Comparison of ENCODE assay signal across 8 mouse cellular contexts in genomic region chr19:45113791-45114460, GRCm38 (mm10). TPM values are rescaled to one million over a fixed set of nuclear protein-coding genes. Genes with fewer than 3 reads are reported as not detected.
DNase-seq lines count a peak whose midpoint lies in the region; ATAC-seq lines count a peak whose summit lies in the region.
"Had no signal": no experiment of that assay in that cellular context is flagged by ENCODE, and none has a peak within 500 bp of the region (broad histone marks: within the 10 kb centered on the region; RNA-seq: fewer than 3 reads in every experiment).

No protein-coding gene starts in this region.

- H3K27me3 ChIP-seq in neural tube, embryonic 15.5 days (replicated peaks) = peaks cover 10% of the 10 kb centered on the region
- peaks cover 2% of the 10 kb centered on the region; the same call in 1 of the 2 replicates for H3K27me3 ChIP-seq in intestine, embryonic 14.5 days (replicated peaks; ENCODE audit: control insufficient read depth, insufficient read depth, low read length)
- peaks cover 39% of the 10 kb centered on the region for H3K27me3 ChIP-seq in liver, embryonic 12.5 days (replicated peaks)

- no peak for ATAC-seq in neural tube, embryonic 15.5 days (ENCODE audit: low FRiP score)
- no peak for ATAC-seq in intestine, embryonic 14.5 days (replicated peaks; ENCODE audit: low FRiP score, low TSS enrichment, low read depth)
- ATAC-seq in liver, embryonic 12.5 days = 0 out of 2 replicates have a peak, but pooled peaks have one; percentile 54

- WGBS in neural tube, embryonic 15.5 days = 4% methylated on average over 18 of the region's 18 CpGs
- 5% methylated on average over 18 of the region's 18 CpGs for WGBS in intestine, embryonic 14.5 days
- WGBS in liver, embryonic 12.5 days (ENCODE audit: insufficient replicate concordance) = 16% methylated on average over 18 of the region's 18 CpGs

- no peak overlapping the region for H3K4me2 ChIP-seq in neural tube, embryonic 15.5 days
- H3K4me2 ChIP-seq in intestine, embryonic 14.5 days (ENCODE audit: low read length) = peak overlapping the region; percentile 0; the same call in 1 of the 2 replicates
- H3K4me2 ChIP-seq in liver, embryonic 12.5 days = peak overlapping the region; percentile 19; the same call in 1 of the 2 replicates
- H3K4me2 ChIP-seq: hindbrain, embryonic 15.5 days had no signal

- H3K9ac ChIP-seq in neural tube, embryonic 15.5 days (replicated peaks) = no peak overlapping the region
- no peak overlapping the region for H3K9ac ChIP-seq in intestine, embryonic 14.5 days (ENCODE audit: low read length)
- H3K9ac ChIP-seq in liver, embryonic 12.5 days = no peak overlapping the region
- H3K9ac ChIP-seq: hindbrain, embryonic 15.5 days had no signal

- no peaks in the 10 kb centered on the region for H3K9me3 ChIP-seq in neural tube, embryonic 15.5 days (replicated peaks)
- H3K9me3 ChIP-seq in intestine, embryonic 14.5 days (ENCODE audit: control insufficient read depth, low read length) = no peaks in the 10 kb centered on the region
- no peaks in the 10 kb centered on the region for H3K9me3 ChIP-seq in liver, embryonic 12.5 days (replicated peaks)
- H3K9me3 ChIP-seq: hindbrain, embryonic 15.5 days had no signal

- 0 out of 2 replicates have a peak, but pooled peaks cover 5% of the 10 kb centered on the region for H3K4me1 ChIP-seq in neural tube, embryonic 15.5 days
- H3K4me1 ChIP-seq in intestine, embryonic 14.5 days (replicated peaks; ENCODE audit: control insufficient read depth, insufficient read depth, low read length) = peaks cover 3% of the 10 kb centered on the region; the same call in 1 of the 2 replicates
- peaks cover 16% of the 10 kb centered on the region for H3K4me1 ChIP-seq in liver, embryonic 12.5 days

- no peaks in the 10 kb centered on the region for H3K36me3 ChIP-seq in neural tube, embryonic 15.5 days
- H3K36me3 ChIP-seq in intestine, embryonic 14.5 days (ENCODE audit: control insufficient read depth, insufficient read depth, low read length) = no peaks in the 10 kb centered on the region
- H3K36me3 ChIP-seq in liver, embryonic 12.5 days = no peaks in the 10 kb centered on the region
- H3K36me3 ChIP-seq: hindbrain, embryonic 15.5 days had no signal

- no peak overlapping the region for H3K27ac ChIP-seq in neural tube, embryonic 15.5 days (replicated peaks)
- no peak overlapping the region for H3K27ac ChIP-seq in intestine, embryonic 14.5 days (ENCODE audit: low read depth)
- peak overlapping the region; percentile 66 for H3K27ac ChIP-seq in liver, embryonic 12.5 days
- H3K27ac ChIP-seq: hindbrain, embryonic 15.5 days had no signal

- intact Hi-C loops in gastrocnemius, postnatal 14 days (cut with DNase I; ENCODE audit: low total_unique reads) = no loop called here

- no peak overlapping the region for H3K4me3 ChIP-seq in neural tube, embryonic 15.5 days (replicated peaks)
- H3K4me3 ChIP-seq in intestine, embryonic 14.5 days (ENCODE audit: low read depth, low read length) = no peak overlapping the region
- H3K4me3 ChIP-seq in liver, embryonic 12.5 days = no peak overlapping the region
- H3K4me3 ChIP-seq: hindbrain, embryonic 15.5 days had no signal

- peak; percentile 68 for DNase-seq in neural tube, embryonic 10.5 days (ENCODE audit: extremely low spot score, low spot score)
- peak; percentile 62 for DNase-seq in intestine, embryonic 14.5 days (ENCODE audit: low spot score)
- no peak for DNase-seq in thymus, adult 18-20 months
- DNase-seq in gastrocnemius, postnatal 14 days = no peak
- DNase-seq in cerebellum, adult 9-11 months = no peak

RNA-seq across cellular contexts. Expression of gene Tlx1, which starts 36.6 kb away (rescaled TPM):
- polyA plus RNA-seq in neural tube, embryonic 15.5 days (2015; fragmentation: Nextera tagmentation; extraction: Ambion mirVana) = 0.14 and 0.26 TPM in 2 replicates
- 0.16 TPM in 1 of 2 replicates, not detected in the other for polyA plus RNA-seq in intestine, embryonic 14.5 days (2014; fragmentation: Nextera tagmentation; extraction: Ambion mirVana)
- not detected in 2 replicates for polyA plus RNA-seq in liver, embryonic 12.5 days (2016; fragmentation: Nextera tagmentation; extraction: Ambion mirVana)
- not detected for total RNA-seq in gastrocnemius, postnatal 14 days (2021)

RNA-seq across cellular contexts. Expression of gene Kazald1, which starts 38.9 kb away (rescaled TPM):
- polyA plus RNA-seq in neural tube, embryonic 15.5 days (2015; fragmentation: Nextera tagmentation; extraction: Ambion mirVana) = 3.0 and 5.3 TPM in 2 replicates
- 0.69 and 1.8 TPM in 2 replicates for polyA plus RNA-seq in intestine, embryonic 14.5 days (2014; fragmentation: Nextera tagmentation; extraction: Ambion mirVana)
- 0.18 and 0.35 TPM in 2 replicates for polyA plus RNA-seq in liver, embryonic 12.5 days (2016; fragmentation: Nextera tagmentation; extraction: Ambion mirVana)
- 1 to 10 TPM; 7.3 to 9.5 TPM for total RNA-seq in gastrocnemius, postnatal 14 days (2021)

Comparison
In these comparisons a context has a peak if more than half of its experiments do, and no peak if none do; other contexts are left out.
1. DNase-seq: peak in neural tube, embryonic 10.5 days (single experiment) and intestine, embryonic 14.5 days (single experiment); none in thymus, adult 18-20 months (0 of 2), gastrocnemius, postnatal 14 days (single experiment) and cerebellum, adult 9-11 months (single experiment).